Mouse (Mus musculus) neural tube, embryonic 12.5 days (tissue): Measurements from ENCODE around the gene Ddx39b. TPM values are rescaled to one million over a fixed set of nuclear protein-coding genes. Genes with fewer than 3 reads are reported as not detected.

ENCODE experiments used
- ATAC-seq: fragments of 200-750 bp; cut with Nextera tagmentation; 2 replicates; pipeline ENCODE4 v1.8.0; 2017; ENCODE audit warnings: low read depth, mild to moderate bottlenecking, moderate TSS enrichment, moderate library complexity; ENCODE audit not compliant: low FRiP score
- H3K27ac ChIP-seq: fragments of 300-500 bp; sonication (generic); 2 replicates; pipeline ENCODE4 v1.5.1; 2016
- H3K27me3 ChIP-seq: fragments of 300-500 bp; sonication (generic); replicated peaks from 2 replicates; pipeline ENCODE4 v1.6.1; 2016; ENCODE audit warnings: mild to moderate bottlenecking
- H3K36me3 ChIP-seq: fragments of 300-500 bp; sonication (generic); 2 replicates; pipeline ENCODE4 v1.6.1; 2016; ENCODE audit warnings: mild to moderate bottlenecking
- H3K4me1 ChIP-seq: fragments of 300-500 bp; sonication (generic); 2 replicates; pipeline ENCODE4 v1.6.1; 2016
- H3K4me2 ChIP-seq: fragments of 300-500 bp; sonication (generic); replicated peaks from 2 replicates; pipeline ENCODE4 v1.6.1; 2016; ENCODE audit warnings: mild to moderate bottlenecking
- H3K4me3 ChIP-seq: fragments of 300-500 bp; sonication (generic); 2 replicates; pipeline ENCODE4 v1.5.1; 2016
- H3K9ac ChIP-seq: fragments of 300-500 bp; sonication (generic); 2 replicates; pipeline ENCODE4 v1.6.1; 2016; ENCODE audit warnings: mild to moderate bottlenecking
- H3K9me3 ChIP-seq: fragments of 300-500 bp; sonication (generic); 2 replicates; pipeline ENCODE4 v1.6.1; 2016; ENCODE audit warnings: mild to moderate bottlenecking
- WGBS: fragments of 180-500 bp; shearing (Covaris S2); methylation state at CpG from one replicate; pipeline ENCODE4 v1.1.7; 2016; 5-methylcytosine and 5-hydroxymethylcytosine counted together
- polyA plus RNA-seq: library from polyadenylated mRNA; unstranded; fragments of >200 nt; fragmentation: Nextera tagmentation; extraction: Ambion mirVana; gene quantifications from 2 replicates; pipeline ENCODE4 v1.2.1, GENCODE M21; 2016

Ddx39b gene
- polyA plus RNA-seq, 1 experiment from 2014 or later = 511 TPM

DNA sequence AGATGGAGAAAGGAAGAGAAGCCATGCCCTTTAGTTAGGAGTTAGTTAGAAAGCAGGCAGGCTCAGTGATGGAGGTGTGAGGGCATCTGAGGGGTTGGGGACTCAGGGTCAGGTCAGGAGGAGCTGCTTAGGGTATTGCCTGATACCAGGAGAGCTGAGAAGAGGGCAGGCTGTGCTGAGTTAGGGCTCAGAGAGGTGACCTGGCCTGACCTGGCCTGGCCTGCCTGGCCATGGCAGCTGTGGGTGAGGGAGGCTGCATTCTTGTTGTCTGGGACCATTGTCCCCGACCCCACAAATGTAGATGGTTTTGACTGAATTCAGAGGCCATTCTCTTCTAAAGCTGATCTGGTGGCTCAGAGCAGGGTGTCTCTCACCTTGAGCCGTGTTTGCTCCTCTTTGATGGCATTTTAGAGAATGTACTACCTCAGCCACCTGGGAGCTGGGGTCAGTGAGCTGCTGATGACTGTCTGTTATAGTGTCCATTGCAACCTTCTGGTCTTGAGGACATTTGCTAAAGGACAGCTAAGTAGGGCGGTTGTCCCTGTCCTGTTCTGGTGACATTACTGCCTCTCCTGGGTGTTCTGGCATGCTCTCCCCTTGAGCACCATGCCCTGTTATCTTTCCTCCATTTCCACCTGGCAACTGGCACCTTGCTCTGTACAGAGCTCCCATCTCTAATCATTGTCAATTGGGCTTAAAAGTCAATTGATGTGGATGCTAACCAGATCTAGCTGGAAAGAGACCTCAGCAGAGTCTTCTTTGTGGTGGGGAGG lies 9.0 kb downstream of the Ddx39b start:
- Histone ChIP-seq H3K4me2 (no peak overlapping the region), H3K36me3 (peaks cover 88% of the 10 kb centered on the region), H3K4me1 (peaks cover 11% of the 10 kb centered on the region), H3K4me3 (no peak overlapping the region), H3K9ac (no peak overlapping the region), H3K9me3 (no peaks in the 10 kb centered on the region), H3K27me3 (no peaks in the 10 kb centered on the region), H3K27ac (no peak overlapping the region)
- ATAC-seq = no peak
- 89% methylated on average over 3 of the region's 3 CpGs for WGBS

DNA sequence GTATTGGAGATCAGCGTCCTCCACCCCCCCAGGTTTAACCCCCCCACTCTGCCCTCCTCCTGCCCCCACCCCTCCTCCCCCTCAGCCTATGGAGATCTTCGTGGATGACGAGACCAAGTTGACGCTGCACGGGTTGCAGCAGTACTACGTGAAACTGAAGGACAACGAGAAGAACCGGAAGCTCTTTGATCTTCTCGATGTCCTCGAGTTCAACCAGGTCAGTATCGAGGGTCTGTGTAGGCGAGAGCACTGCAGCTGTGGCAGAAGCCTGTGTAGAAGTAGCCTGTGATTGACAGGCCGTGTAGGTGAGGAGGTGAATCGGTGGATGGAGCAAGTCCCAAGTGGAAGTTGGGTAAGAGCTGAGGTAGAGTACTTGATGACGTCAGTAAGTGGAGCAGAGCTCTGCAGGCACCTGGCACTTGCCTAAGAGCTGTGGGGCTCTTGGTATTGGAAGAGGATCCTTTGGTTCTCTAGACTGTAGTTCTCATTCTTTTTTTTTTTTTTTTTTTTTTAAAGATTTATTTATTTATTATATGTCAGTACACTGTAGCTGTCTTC lies 9.7 kb downstream of the Ddx39b start:
- peaks cover 80% of the 10 kb centered on the region for H3K36me3 ChIP-seq
- no peaks in the 10 kb centered on the region for H3K9me3 ChIP-seq
- H3K4me1 ChIP-seq = peaks cover 4% of the 10 kb centered on the region; the same call in 1 of the 2 replicates
- no peak overlapping the region for H3K4me2 ChIP-seq
- H3K27ac ChIP-seq = no peak overlapping the region
- WGBS = 89% methylated on average over 15 of the region's 15 CpGs
- H3K4me3 ChIP-seq = no peak overlapping the region
- no peak for ATAC-seq
- H3K27me3 ChIP-seq = no peaks in the 10 kb centered on the region
- no peak overlapping the region for H3K9ac ChIP-seq

DNA sequence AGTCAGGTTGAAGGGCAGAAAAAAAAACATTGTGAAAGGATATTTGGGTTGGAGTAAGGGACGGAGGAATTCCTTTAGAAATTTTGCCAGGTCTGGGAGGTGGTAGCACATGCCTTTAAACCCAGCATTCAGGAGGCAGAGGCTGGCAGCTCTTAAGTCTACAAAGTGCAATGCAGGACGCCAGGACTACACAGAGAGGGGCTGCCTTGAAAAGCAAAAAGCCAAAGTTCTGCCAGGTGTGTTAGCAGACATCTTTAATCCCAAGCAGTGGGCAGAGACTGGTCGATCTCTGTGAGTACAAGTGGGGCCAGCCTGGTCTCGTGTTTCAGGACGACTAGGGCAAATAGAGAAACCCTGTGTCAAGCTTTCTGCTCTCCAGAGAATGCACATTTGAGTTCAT lies 10.4 kb downstream of the Ddx39b start:
- H3K9me3 ChIP-seq = no peaks in the 10 kb centered on the region
- H3K4me2 ChIP-seq = no peak overlapping the region
- no peak overlapping the region for H3K27ac ChIP-seq
- H3K36me3 ChIP-seq = peaks cover 73% of the 10 kb centered on the region
- no peak for ATAC-seq
- H3K4me1 ChIP-seq = no peaks in the 10 kb centered on the region
- no peak overlapping the region for H3K9ac ChIP-seq
- WGBS = 78% methylated on average over 5 of the region's 5 CpGs
- H3K27me3 ChIP-seq = no peaks in the 10 kb centered on the region
- H3K4me3 ChIP-seq = no peak overlapping the region

DNA sequence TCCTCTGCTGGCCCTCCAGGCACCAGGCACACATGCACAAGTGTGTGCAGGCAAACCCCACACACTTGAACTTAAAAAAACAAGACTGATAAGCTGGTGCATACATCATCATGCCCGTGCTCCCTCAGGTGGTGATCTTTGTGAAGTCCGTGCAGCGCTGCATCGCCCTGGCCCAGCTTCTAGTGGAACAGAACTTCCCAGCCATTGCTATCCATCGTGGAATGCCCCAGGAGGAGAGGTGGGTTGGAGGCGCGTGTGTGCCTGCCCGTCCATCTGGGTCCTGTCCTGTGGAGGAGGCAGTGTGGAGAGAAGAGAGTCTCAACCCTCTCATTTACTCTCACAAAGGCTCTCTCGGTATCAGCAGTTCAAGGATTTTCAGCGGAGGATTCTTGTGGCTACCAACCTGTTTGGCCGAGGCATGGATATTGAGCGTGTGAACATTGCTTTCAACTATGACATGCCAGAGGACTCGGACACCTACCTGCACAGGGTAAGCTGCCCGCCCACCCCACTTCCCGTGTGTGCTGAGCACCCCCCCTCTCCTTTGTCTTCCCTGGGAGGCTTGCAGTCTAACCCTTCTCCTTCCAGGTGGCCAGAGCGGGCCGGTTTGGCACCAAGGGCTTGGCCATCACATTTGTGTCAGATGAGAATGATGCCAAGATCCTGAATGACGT lies 11.2 kb downstream of the Ddx39b start:
- no peak for ATAC-seq
- WGBS = 87% methylated on average over 18 of the region's 18 CpGs
- H3K36me3 ChIP-seq = peaks cover 65% of the 10 kb centered on the region

DNA sequence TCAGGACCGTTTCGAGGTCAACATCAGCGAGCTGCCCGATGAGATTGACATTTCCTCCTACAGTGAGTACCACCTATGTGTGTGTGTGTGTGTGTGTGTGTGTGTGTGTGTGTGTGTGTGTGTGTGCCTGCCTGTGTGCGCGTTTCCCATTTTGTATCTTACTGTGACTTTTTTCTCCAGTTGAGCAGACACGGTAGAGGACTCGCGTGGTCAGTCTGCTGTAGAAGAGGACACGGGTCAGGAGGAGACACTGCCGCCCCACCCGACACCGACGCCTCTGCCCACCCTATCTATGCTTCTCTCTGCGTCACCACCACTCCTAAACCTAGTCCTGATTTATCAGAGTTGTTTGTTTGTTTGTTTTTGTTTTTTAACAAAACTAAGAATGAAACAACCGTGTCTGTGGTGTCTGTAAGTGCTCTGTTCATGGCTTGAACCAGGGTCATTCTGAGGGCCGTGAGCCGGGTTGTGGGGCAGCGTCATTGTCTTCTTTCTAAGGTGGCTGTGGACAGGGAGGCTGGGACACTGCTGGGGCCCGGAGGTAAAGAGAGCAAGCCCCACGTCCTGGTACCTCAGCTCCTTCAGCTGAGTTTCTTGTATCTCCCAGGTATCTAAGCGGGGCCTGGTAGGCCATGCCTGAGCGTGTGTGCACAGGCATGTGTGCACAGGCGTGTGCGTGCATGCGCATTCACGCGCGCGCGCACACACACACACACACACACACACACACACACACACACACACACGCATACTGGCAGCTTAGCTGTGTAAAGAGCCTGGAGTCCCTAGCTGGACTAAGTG lies 11.9 kb downstream of the Ddx39b start:
- ATAC-seq = 0 out of 2 replicates have a peak, but pooled peaks have one; percentile 5
- Histone ChIP-seq H3K27ac (no peak overlapping the region), H3K36me3 (peaks cover 59% of the 10 kb centered on the region), H3K4me2 (no peak overlapping the region), H3K9ac (no peak overlapping the region), H3K9me3 (no peaks in the 10 kb centered on the region), H3K27me3 (no peaks in the 10 kb centered on the region), H3K4me3 (no peak overlapping the region), H3K4me1 (no peaks in the 10 kb centered on the region)
- 89% methylated on average over 32 of the region's 32 CpGs for WGBS

More for the DNA sequence above, 11.2 kb downstream of the Ddx39b start:
- H3K4me3 ChIP-seq = no peak overlapping the region
- H3K4me1 ChIP-seq = no peaks in the 10 kb centered on the region
- H3K27me3 ChIP-seq = no peaks in the 10 kb centered on the region
- no peaks in the 10 kb centered on the region for H3K9me3 ChIP-seq
- H3K4me2 ChIP-seq = no peak overlapping the region
- H3K27ac ChIP-seq = no peak overlapping the region
- no peak overlapping the region for H3K9ac ChIP-seq

DNA sequence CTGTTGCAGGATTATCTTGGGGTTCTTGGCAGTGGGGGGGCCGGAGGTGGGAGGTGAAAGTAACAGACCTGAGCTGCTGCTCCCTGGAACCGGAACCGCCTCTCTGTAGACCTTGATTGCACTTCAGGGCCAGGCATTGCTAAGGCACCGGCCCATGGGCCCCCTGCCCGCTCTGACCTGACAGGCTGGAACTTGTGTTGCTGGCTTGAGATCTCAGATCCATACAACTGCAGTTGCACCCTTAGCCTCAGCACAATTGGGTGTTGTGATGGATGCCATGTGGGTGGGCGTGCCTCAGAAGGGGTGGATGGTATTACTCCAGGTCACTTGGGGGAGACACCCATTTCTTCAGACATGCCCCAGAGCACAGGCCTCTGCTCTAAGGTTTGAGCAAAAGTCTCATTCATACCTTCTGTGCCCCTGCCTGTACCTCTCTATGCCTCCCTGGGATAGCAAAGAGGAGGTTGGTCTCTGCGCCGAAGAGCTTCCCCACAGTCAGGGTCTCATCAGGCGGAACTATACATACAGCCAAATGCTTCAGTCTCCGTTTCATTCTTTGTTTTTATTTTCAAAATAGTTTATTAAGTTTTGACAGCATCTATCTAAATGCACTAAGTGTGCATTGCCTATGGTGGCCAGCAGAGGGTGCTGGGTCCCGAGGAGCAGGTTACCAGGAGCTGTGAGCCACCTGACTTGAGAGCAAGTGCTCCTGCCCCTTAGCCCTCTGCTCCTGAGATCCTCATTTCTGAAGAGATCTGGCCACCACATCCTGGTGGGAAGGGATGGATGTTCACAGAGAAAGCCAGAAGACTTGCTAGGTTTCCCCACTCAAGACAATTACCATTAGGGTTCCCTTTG lies 12.9 kb downstream of the Ddx39b start:
- peak; percentile 22 for ATAC-seq
- 55% methylated on average over 11 of the region's 11 CpGs for WGBS
- Histone ChIP-seq H3K27ac (no peak overlapping the region), H3K9me3 (no peaks in the 10 kb centered on the region), H3K27me3 (no peaks in the 10 kb centered on the region), H3K36me3 (peaks cover 49% of the 10 kb centered on the region), H3K4me2 (no peak overlapping the region), H3K4me1 (no peaks in the 10 kb centered on the region), H3K9ac (no peak overlapping the region), H3K4me3 (no peak overlapping the region)

DNA sequence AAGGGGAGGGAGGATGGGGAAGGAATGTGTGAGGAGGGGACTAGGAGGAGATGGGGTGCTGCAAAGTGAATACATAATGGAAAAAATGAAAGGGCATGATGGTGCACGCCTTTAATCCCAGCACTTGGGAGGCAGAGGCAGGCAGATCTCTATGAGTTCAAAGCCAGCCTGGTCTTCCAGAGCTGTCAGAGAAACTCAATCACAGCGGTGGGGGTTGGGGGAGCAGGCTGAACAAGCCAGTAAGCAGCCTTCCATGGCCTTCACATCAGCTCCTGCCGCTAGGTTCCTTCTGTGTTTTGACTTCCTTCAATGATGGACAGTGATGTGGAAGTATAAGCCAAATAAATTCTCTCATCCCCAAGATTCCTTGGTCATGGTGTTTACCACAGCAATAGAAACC lies 13.8 kb downstream of the Ddx39b start:
- no peaks in the 10 kb centered on the region for H3K27me3 ChIP-seq
- H3K4me1 ChIP-seq = no peaks in the 10 kb centered on the region
- 73% methylated on average over 3 of the region's 3 CpGs for WGBS
- no peak overlapping the region for H3K27ac ChIP-seq
- H3K36me3 ChIP-seq = peaks cover 41% of the 10 kb centered on the region
- H3K9me3 ChIP-seq = no peaks in the 10 kb centered on the region
- H3K4me2 ChIP-seq = no peak overlapping the region
- no peak overlapping the region for H3K4me3 ChIP-seq
- ATAC-seq = no peak
- H3K9ac ChIP-seq = no peak overlapping the region

DNA sequence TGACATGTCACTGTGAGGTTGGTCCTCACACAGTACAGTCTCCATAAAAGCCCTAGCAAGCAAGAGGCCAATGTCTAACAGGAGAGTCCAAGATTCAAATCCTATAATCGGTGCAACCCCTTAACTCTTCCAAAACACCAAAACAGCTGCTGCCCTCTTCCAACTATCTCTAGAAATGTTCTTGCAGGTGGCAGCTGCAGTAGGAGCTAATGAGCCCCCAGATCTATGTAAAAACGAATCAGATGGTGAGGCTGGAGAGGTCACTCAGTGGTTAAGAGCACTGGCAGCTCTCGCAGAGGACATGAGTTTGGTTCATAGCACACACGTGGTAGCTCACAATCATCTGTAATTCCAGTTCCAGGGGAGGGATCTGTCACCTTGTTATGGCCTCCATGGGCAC lies 14.2 kb downstream of the Ddx39b start:
- Histone ChIP-seq H3K9ac (no peak overlapping the region), H3K36me3 (peaks cover 37% of the 10 kb centered on the region), H3K4me1 (no peaks in the 10 kb centered on the region), H3K27ac (no peak overlapping the region), H3K4me2 (no peak overlapping the region), H3K9me3 (no peaks in the 10 kb centered on the region), H3K4me3 (no peak overlapping the region), H3K27me3 (no peaks in the 10 kb centered on the region)
- 57% methylated on average over 4 of the region's 4 CpGs for WGBS
- ATAC-seq = no peak

DNA sequence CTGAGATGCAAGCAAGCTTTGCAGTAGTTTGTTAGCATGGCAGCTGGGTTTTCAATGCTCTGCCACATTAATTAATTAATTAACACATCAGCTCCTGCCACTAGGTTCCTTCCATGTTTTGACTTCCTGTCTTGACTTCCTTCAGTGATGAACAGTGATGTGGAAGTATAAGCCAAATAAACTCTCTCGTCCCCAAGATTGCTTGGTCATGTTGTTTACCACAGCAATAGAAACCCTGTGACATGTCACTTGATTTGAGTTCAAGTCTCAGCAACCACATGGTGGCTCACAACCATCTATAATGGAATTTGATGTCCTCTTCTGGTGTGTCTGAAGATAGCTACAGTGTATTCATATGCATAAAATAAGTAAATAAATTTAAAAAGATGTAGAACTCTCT lies 15.8 kb downstream of the Ddx39b start:
- Histone ChIP-seq H3K9ac (no peak overlapping the region), H3K4me2 (peak overlapping the region; percentile 48), H3K9me3 (no peaks in the 10 kb centered on the region), H3K36me3 (peaks cover 22% of the 10 kb centered on the region), H3K27me3 (no peaks in the 10 kb centered on the region), H3K4me3 (no peak overlapping the region), H3K4me1 (no peaks in the 10 kb centered on the region), H3K27ac (no peak overlapping the region)
- ATAC-seq = no peak
- 80% methylated on average over 1 of the region's 1 CpGs for WGBS

DNA sequence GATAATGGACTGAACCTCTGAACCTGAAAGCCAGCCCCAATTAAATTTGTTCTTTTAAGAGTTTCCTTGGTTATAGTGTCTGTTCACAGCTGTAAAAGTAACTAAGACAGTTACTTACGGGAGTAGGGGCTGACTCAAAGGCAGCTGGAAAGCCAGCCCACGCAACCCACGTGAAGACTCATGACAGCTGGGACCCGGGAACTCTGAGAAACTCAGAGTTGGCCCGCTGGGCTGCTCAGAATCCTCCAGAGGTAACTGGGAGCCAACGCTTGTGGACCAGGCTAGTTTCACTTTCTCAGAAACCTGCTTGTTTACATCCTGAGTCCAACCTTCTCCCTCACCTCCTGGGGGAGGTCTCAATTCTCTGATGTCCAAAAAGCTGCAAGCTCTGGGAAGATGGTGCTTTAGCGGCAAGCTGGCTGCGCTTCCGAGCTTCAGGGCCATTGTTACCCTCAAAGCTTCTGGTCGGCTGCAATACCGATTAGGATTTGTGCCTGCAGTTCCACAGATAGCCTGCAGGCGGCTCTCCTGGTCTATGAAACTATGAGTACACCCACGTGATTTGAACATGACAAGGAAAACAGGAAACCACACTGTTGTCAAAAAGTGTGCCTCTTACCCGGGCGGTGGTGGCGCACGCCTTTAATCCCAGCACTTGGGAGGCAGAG lies 16.4 kb downstream of the Ddx39b start:
- Histone ChIP-seq H3K27me3 (no peaks in the 10 kb centered on the region), H3K4me3 (no peak overlapping the region), H3K4me2 (peak overlapping the region; percentile 48), H3K27ac (no peak overlapping the region), H3K36me3 (peaks cover 16% of the 10 kb centered on the region), H3K9me3 (no peaks in the 10 kb centered on the region), H3K9ac (0 out of 2 replicates have a peak overlapping the region, but pooled peaks have one; percentile 9), H3K4me1 (no peaks in the 10 kb centered on the region)
- 13% methylated on average over 17 of the region's 17 CpGs for WGBS
- no peak for ATAC-seq
